Comparison of ENCODE assay signal across 20 mouse cellular contexts in genomic region chr10:52278866-52279265, GRCm38 (mm10). TPM values are rescaled to one million over a fixed set of nuclear protein-coding genes. Genes with fewer than 3 reads are reported as not detected.
DNase-seq lines count a peak whose midpoint lies in the region; ATAC-seq and TF ChIP-seq lines count a peak whose summit lies in the region.
"Had no signal": no experiment of that assay in that cellular context is flagged by ENCODE, and none has a peak within 500 bp of the region (broad histone marks: within the 10 kb centered on the region; RNA-seq: fewer than 3 reads in every experiment).

No protein-coding gene starts in this region.

- 0 out of 2 replicates have a peak overlapping the region, but pooled peaks have one; percentile 10 for H3K27ac ChIP-seq in kidney, postnatal 0 days
- H3K27ac ChIP-seq in stomach, embryonic 16.5 days (ENCODE audit: low read length): peak overlapping the region; percentile 31; the same call in 1 of the 2 replicates
- no peak overlapping the region; the same call in 1 of the 2 replicates for H3K27ac ChIP-seq in stomach, postnatal 0 days (replicated peaks)
- H3K27ac ChIP-seq: embryonic facial prominence, embryonic 10.5 days; forebrain, embryonic 13.5 days; hindbrain, embryonic 12.5 days; hindbrain, postnatal 0 days had no signal

- no peaks in the 10 kb centered on the region for H3K36me3 ChIP-seq in kidney, postnatal 0 days (ENCODE audit: insufficient read depth, low read length)
- H3K36me3 ChIP-seq in stomach, embryonic 16.5 days (ENCODE audit: control insufficient read depth, insufficient read depth, low read length): no peaks in the 10 kb centered on the region
- no peaks in the 10 kb centered on the region for H3K36me3 ChIP-seq in stomach, postnatal 0 days (ENCODE audit: control insufficient read depth, insufficient read depth, low read length)
- H3K36me3 ChIP-seq: heart, embryonic 12.5 days; hindbrain, embryonic 12.5 days had no signal

- WGBS in kidney, postnatal 0 days: 64% methylated on average over 3 of the region's 3 CpGs
- 60% methylated on average over 3 of the region's 3 CpGs for WGBS in stomach, embryonic 16.5 days
- 69% methylated on average over 3 of the region's 3 CpGs for WGBS in stomach, postnatal 0 days

- DNase-seq in heart, adult 8-10 months (ENCODE audit: low spot score): peak; percentile 39
- no peak for DNase-seq in heart, postnatal 25 days (ENCODE audit: low spot score)
- DNase-seq in kidney, postnatal 0 days (ENCODE audit: low spot score): no peak
- no peak for DNase-seq in kidney, postnatal 4 days
- no peak for DNase-seq in stomach, postnatal 0 days (ENCODE audit: low spot score)
- DNase-seq in ZHBTc4 (ENCODE audit: low read depth, low spot score): peak; percentile 64
- DNase-seq in urinary bladder, postnatal 10 days (ENCODE audit: low spot score): no peak
- DNase-seq: adrenal gland, adult 8-10 months; adrenal gland, postnatal 36 days; cerebellum, adult 2 months; cerebellum, postnatal 10 days; forebrain, postnatal 0 days; gastrocnemius, postnatal 14 days; heart, postnatal 4 days had no signal

- no peaks in the 10 kb centered on the region for H3K4me1 ChIP-seq in kidney, postnatal 0 days (replicated peaks; ENCODE audit: insufficient read depth, low read length)
- H3K4me1 ChIP-seq in stomach, embryonic 16.5 days (ENCODE audit: control insufficient read depth, insufficient read depth, low read length): 0 out of 2 replicates have a peak, but pooled peaks cover 3% of the 10 kb centered on the region
- no peaks in the 10 kb centered on the region for H3K4me1 ChIP-seq in stomach, postnatal 0 days (replicated peaks; ENCODE audit: control insufficient read depth, insufficient read depth)

- no peak for TF ChIP-seq CTCF in kidney, postnatal 0 days (IDR thresholded peaks at IDR 0.05; ENCODE audit: low read depth)
- TF ChIP-seq CTCF in stomach, postnatal 0 days (IDR thresholded peaks at IDR 0.05; ENCODE audit: low read depth): no peak

- no peaks in the 10 kb centered on the region for H3K27me3 ChIP-seq in kidney, postnatal 0 days (ENCODE audit: insufficient read depth, low read length)
- no peaks in the 10 kb centered on the region for H3K27me3 ChIP-seq in stomach, embryonic 16.5 days (ENCODE audit: control insufficient read depth, insufficient read depth, low read length)
- no peaks in the 10 kb centered on the region for H3K27me3 ChIP-seq in stomach, postnatal 0 days (ENCODE audit: control insufficient read depth, insufficient read depth, low read length)
- H3K27me3 ChIP-seq: forebrain, embryonic 13.5 days; heart, embryonic 12.5 days; hindbrain, embryonic 12.5 days had no signal

- H3K9me3 ChIP-seq in kidney, postnatal 0 days (replicated peaks; ENCODE audit: low read length): no peaks in the 10 kb centered on the region
- no peaks in the 10 kb centered on the region for H3K9me3 ChIP-seq in stomach, embryonic 16.5 days (replicated peaks; ENCODE audit: control insufficient read depth, low read length)
- no peaks in the 10 kb centered on the region for H3K9me3 ChIP-seq in stomach, postnatal 0 days (ENCODE audit: control insufficient read depth, low read length)
- H3K9me3 ChIP-seq: embryonic facial prominence, embryonic 10.5 days; forebrain, embryonic 13.5 days; heart, embryonic 12.5 days; hindbrain, embryonic 12.5 days had no signal

- ATAC-seq in kidney, postnatal 0 days (replicated peaks; ENCODE audit: low FRiP score, low read depth): no peak
- no peak for ATAC-seq in stomach, embryonic 16.5 days (ENCODE audit: insufficient read depth, low FRiP score)
- no peak for ATAC-seq in stomach, postnatal 0 days (ENCODE audit: low FRiP score, low TSS enrichment)
- ATAC-seq: forebrain, embryonic 13.5 days; forebrain, postnatal 0 days; hindbrain, postnatal 0 days had no signal

- no peak overlapping the region for H3K4me3 ChIP-seq in kidney, postnatal 0 days (replicated peaks; ENCODE audit: low read depth, low read length)
- H3K4me3 ChIP-seq in stomach, embryonic 16.5 days (replicated peaks; ENCODE audit: low read length): no peak overlapping the region
- no peak overlapping the region for H3K4me3 ChIP-seq in stomach, postnatal 0 days (ENCODE audit: low read depth, low read length)
- H3K4me3 ChIP-seq: embryonic facial prominence, embryonic 10.5 days; forebrain, embryonic 13.5 days; heart, embryonic 12.5 days; hindbrain, embryonic 12.5 days had no signal

- no peak overlapping the region for H3K4me2 ChIP-seq in kidney, postnatal 0 days (ENCODE audit: low read length)
- no peak overlapping the region for H3K4me2 ChIP-seq in stomach, embryonic 16.5 days (ENCODE audit: low read depth, low read length)
- H3K4me2 ChIP-seq in stomach, postnatal 0 days (replicated peaks; ENCODE audit: low read depth): no peak overlapping the region
- H3K4me2 ChIP-seq: forebrain, embryonic 13.5 days; heart, embryonic 12.5 days; hindbrain, embryonic 12.5 days had no signal

- TF ChIP-seq EP300 in stomach, postnatal 0 days (optimal IDR thresholded peaks at IDR 0.05): no peak

- intact Hi-C loops in heart, postnatal 25 days (cut with DNase I): loop anchor here (2.0 kb wide), 1 partner anchor 14 kb away; no protein-coding TSS in a partner anchor

- no peak overlapping the region for H3K9ac ChIP-seq in kidney, postnatal 0 days (ENCODE audit: low read depth, low read length)
- H3K9ac ChIP-seq in stomach, embryonic 16.5 days (ENCODE audit: low read length): no peak overlapping the region
- H3K9ac ChIP-seq in stomach, postnatal 0 days (ENCODE audit: low read length): no peak overlapping the region
- H3K9ac ChIP-seq: forebrain, embryonic 13.5 days; forebrain, postnatal 0 days; heart, embryonic 12.5 days; hindbrain, embryonic 12.5 days had no signal

RNA-seq across cellular contexts. Expression of gene Dcbld1, which starts 45.4 kb away (rescaled TPM):
- total RNA-seq in heart, adult 8-10 months (2022): 1 to 10 TPM; 3.4 to 4.4 (median 4.0) TPM
- total RNA-seq in heart, postnatal 25 days (2021): 1 to 10 TPM; 3.8 to 4.7 TPM
- 23.2 and 23.4 TPM in 2 replicates for polyA plus RNA-seq in kidney, postnatal 0 days (2015; fragmentation: Nextera tagmentation; extraction: Ambion mirVana)
- polyA plus RNA-seq in stomach, embryonic 16.5 days (2015; fragmentation: Nextera tagmentation; extraction: Ambion mirVana): 33.2 and 36.6 TPM in 2 replicates
- polyA plus RNA-seq in stomach, postnatal 0 days (2015; fragmentation: Nextera tagmentation; extraction: Ambion mirVana): 16.6 and 18.6 TPM in 2 replicates

Comparison
In these comparisons a context has a peak if more than half of its experiments do, and no peak if none do; other contexts are left out.
1. DNase-seq: peak in heart, adult 8-10 months (single experiment) and ZHBTc4 (single experiment); none in heart, postnatal 25 days (single experiment), kidney, postnatal 0 days (single experiment), kidney, postnatal 4 days (0 of 2), stomach, postnatal 0 days (single experiment) and urinary bladder, postnatal 10 days (single experiment).